Mouse (Mus musculus) bone marrow, adult 2 months (tissue): Measurements from ENCODE around the gene Musk. TPM values are rescaled to one million over a fixed set of nuclear protein-coding genes. Genes with fewer than 3 reads are reported as not detected.

Experiments
- H3K27ac ChIP-seq: fragments of 200-500 bp; 2 replicates; pipeline ENCODE4 v1.5.1; 2012; ENCODE audit warnings: low read depth, mild to moderate bottlenecking, control low read depth, inconsistent platforms, low read length; ENCODE audit not compliant: control insufficient read depth, poor library complexity, insufficient read depth
- H3K4me1 ChIP-seq: fragments of 200-500 bp; 2 replicates; pipeline ENCODE4 v1.6.1; 2011; ENCODE audit warnings: low read length; ENCODE audit not compliant: control insufficient read depth, insufficient read depth
- H3K4me3 ChIP-seq: fragments of 200-500 bp; replicated peaks from 2 replicates; pipeline ENCODE3; 2011; ENCODE audit warnings: mild to moderate bottlenecking, low read depth, low read length, control low read depth; ENCODE audit not compliant: control insufficient read depth
- CTCF ChIP-seq: fragments of 200-500 bp; IDR thresholded peaks from 2 replicates; pipeline ENCODE4 v1.5.1; 2011; ENCODE audit warnings: low read length, control low read depth; ENCODE audit not compliant: control insufficient read depth, insufficient read depth
- POLR2A ChIP-seq: fragments of 200-500 bp; IDR thresholded peaks from 2 replicates; pipeline ENCODE4 v1.6.1; 2011; ENCODE audit warnings: low read depth, mild to moderate bottlenecking, control low read depth, low read length, borderline replicate concordance; ENCODE audit not compliant: control insufficient read depth
- WGBS: fragments of 180-500 bp; shearing (Covaris S2); methylation state at CpG from one replicate; pipeline ENCODE4 v1.1.7; 2018; 5-methylcytosine and 5-hydroxymethylcytosine counted together
- polyA plus RNA-seq: library from polyadenylated mRNA; stranded (reverse); fragments of >200 nt; gene quantifications from 2 replicates; pipeline ENCODE4 v1.2.4, GENCODE M21; 2011; ENCODE audit warnings: low replicate concordance; ENCODE audit not compliant: missing spikeins, insufficient read depth, insufficient read length

The Musk gene
- polyA plus RNA-seq, 1 experiment, result 2.1 TPM

GRCm38 (mm10) chr4:58270956-58271355 is 14.8 kb upstream of the Musk start:
- 90% methylated on average over 1 of the region's 1 CpGs for WGBS
- TF ChIP-seq POLR2A (no peak), CTCF (no peak)
- Histone ChIP-seq H3K4me3 (no peak overlapping the region), H3K4me1 (no peaks in the 10 kb centered on the region), H3K27ac (no peak overlapping the region)

GRCm38 (mm10) chr4:58271504-58272162 is 14.1 kb upstream of the Musk start:
- 81% methylated on average over 10 of the region's 10 CpGs for WGBS
- Histone ChIP-seq H3K4me3 (no peak overlapping the region), H3K27ac (no peak overlapping the region), H3K4me1 (no peaks in the 10 kb centered on the region)
- TF ChIP-seq POLR2A, result no peak

GRCm38 (mm10) chr4:58275261-58275895 is 10.4 kb upstream of the Musk start:
- TF ChIP-seq POLR2A (no peak), CTCF (no peak)
- no peak overlapping the region for H3K27ac ChIP-seq
- 27% methylated on average over 8 of the region's 8 CpGs for WGBS
- no peaks in the 10 kb centered on the region for H3K4me1 ChIP-seq
- no peak overlapping the region for H3K4me3 ChIP-seq

GRCm38 (mm10) chr4:58278368-58278767 is 7.4 kb upstream of the Musk start:
- no peak overlapping the region for H3K27ac ChIP-seq
- H3K4me3 ChIP-seq, result no peak overlapping the region
- WGBS, result 88% methylated on average over 6 of the region's 6 CpGs
- H3K4me1 ChIP-seq, result no peaks in the 10 kb centered on the region
- TF ChIP-seq CTCF (no peak), POLR2A (no peak)

- Histone ChIP-seq H3K27ac (no peak overlapping the region), H3K4me3 (no peak overlapping the region), H3K4me1 (no peaks in the 10 kb centered on the region)
- 70% methylated on average over 2 of the region's 2 CpGs for WGBS
- TF ChIP-seq CTCF, result no peak
- TF ChIP-seq POLR2A, result no peak
Measured at GRCm38 (mm10) chr4:58280121-58280520, 5.6 kb upstream of the Musk start.

- H3K4me3 ChIP-seq, result no peak overlapping the region
- H3K4me1 ChIP-seq, result no peaks in the 10 kb centered on the region; the same call in 1 of the 2 replicates
- TF ChIP-seq CTCF (no peak), POLR2A (no peak)
- WGBS, result 56% methylated on average over 9 of the region's 9 CpGs
- no peak overlapping the region for H3K27ac ChIP-seq
Measured at GRCm38 (mm10) chr4:58286368-58287090, 769 bp downstream of the Musk start.

- Histone ChIP-seq H3K4me1 (no peaks in the 10 kb centered on the region; the same call in 1 of the 2 replicates), H3K4me3 (no peak overlapping the region), H3K27ac (no peak overlapping the region)
- TF ChIP-seq CTCF (no peak), POLR2A (no peak)
- WGBS, result 40% methylated on average over 5 of the region's 5 CpGs
Measured at GRCm38 (mm10) chr4:58288753-58289152, 3.0 kb downstream of the Musk start.

GRCm38 (mm10) chr4:58291828-58292227 is 6.1 kb downstream of the Musk start:
- TF ChIP-seq CTCF (no peak), POLR2A (no peak)
- Histone ChIP-seq H3K27ac (no peak overlapping the region), H3K4me1 (no peaks in the 10 kb centered on the region; the same call in 1 of the 2 replicates), H3K4me3 (no peak overlapping the region)
- 58% methylated on average over 1 of the region's 1 CpGs for WGBS
